Mouse (Mus musculus): ENCODE measurements at regions not wholly inside any gene's neighbourhood (a gene's known extent, or its start where the extent isn't known, plus 50 kb on each side); places are given as distances from the start of the nearest gene placed in this dataset.
A peak's percentile ranks its signal among the peaks of the same experiment; 100 is the strongest.
"Not testable (repeated sequence)": the region's sequence is repeated elsewhere in the genome, so short reads cannot be mapped to it uniquely, and the experiment has no call there.

DNA sequence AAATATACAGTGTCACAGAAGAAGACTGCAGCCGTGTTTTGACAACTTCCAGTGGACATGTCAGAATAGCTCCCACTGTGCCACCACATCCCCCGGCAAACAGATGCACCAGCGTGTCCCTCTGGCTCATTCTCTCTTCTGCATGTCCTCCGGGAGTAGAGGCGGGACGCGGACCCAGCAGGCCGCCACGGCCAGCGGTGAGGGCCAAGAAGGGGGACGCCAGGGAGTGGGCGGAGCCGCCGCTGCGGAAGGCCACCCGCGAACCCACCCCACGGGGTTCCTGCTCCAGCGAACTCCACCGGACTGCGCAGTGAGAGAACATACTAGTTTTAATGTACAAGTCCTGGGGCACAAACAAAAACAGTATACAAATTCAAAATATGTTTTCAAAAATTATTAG, 838.7 kb upstream of the 4930412O13Rik start:
- H3K27ac ChIP-seq (ENCODE audit: low read depth, low read length); H3K9ac ChIP-seq (ENCODE audit: low read length); H3K4me3 ChIP-seq (ENCODE audit: low read depth, low read length); H3K4me2 ChIP-seq (ENCODE audit: low read depth); DNase-seq (ENCODE audit: low spot score); H3K9me3 ChIP-seq (ENCODE audit: control insufficient read depth, low read length); H3K27me3 ChIP-seq (ENCODE audit: control insufficient read depth, insufficient read depth, low read length); H3K4me1 ChIP-seq (ENCODE audit: control insufficient read depth, insufficient read depth, low read length); H3K36me3 ChIP-seq (ENCODE audit: control insufficient read depth, insufficient read depth, low read length): not testable (repeated sequence)
- 0 out of 2 replicates have a peak, but pooled peaks have one; percentile 27 for ATAC-seq (ENCODE audit: insufficient read depth, low FRiP score, low TSS enrichment)
- 52% methylated on average over 21 of the region's 21 CpGs for WGBS

DNA sequence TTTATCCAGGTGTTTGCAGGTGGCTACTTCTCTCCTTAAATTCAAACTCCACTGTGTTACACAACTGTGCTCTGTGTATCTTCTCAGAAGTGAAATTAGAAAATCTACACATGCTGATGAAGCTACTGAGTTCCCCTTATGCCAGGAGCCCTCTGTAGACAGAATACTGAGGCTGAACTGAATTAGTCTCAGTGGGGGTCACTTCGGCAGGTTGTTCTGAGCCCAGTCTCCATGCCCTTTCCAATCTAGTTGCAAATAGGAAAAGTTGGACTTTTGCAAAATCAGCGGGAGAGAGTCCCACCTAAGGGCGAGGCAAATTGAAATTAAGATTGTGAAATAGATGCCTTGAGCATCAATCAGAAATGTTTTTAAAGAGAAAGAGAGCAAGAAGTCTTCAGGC, 833.1 kb upstream of the 4930412O13Rik start:
- Histone ChIP-seq H3K9ac (ENCODE audit: low read length) (no peak overlapping the region), H3K4me1 (ENCODE audit: control insufficient read depth, insufficient read depth, low read length) (no peaks in the 10 kb centered on the region), H3K9me3 (ENCODE audit: control insufficient read depth, low read length) (no peaks in the 10 kb centered on the region), H3K27ac (ENCODE audit: low read depth, low read length) (no peak overlapping the region), H3K36me3 (ENCODE audit: control insufficient read depth, insufficient read depth, low read length) (no peaks in the 10 kb centered on the region), H3K27me3 (ENCODE audit: control insufficient read depth, insufficient read depth, low read length) (no peaks in the 10 kb centered on the region), H3K4me2 (ENCODE audit: low read depth) (no peak overlapping the region), H3K4me3 (ENCODE audit: low read depth, low read length) (no peak overlapping the region)
- 90% methylated on average over 3 of the region's 3 CpGs for WGBS
- DNase-seq (ENCODE audit: low spot score): no peak
- ATAC-seq (ENCODE audit: insufficient read depth, low FRiP score, low TSS enrichment): no peak

DNA sequence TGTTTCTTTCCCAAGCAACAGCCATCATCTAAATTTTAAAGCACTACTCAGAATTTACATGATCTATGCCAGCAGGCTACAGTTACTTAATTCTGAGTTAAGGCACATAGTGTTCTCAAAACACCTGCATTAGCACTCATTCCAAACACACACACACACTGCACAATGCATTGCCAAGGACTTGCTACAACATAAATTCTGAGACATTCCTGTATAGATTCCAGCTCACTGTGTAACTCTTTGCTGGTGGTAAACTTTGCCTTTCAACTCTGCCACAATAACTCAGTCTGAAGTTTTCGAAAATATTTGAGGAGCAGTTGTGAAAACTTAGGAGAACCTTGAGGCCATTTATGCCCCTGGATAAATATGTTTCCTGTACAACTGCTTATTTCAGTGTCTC, 807.2 kb upstream of the 4930412O13Rik start:
- Histone ChIP-seq H3K4me3 (ENCODE audit: low read depth, low read length) (no peak overlapping the region), H3K4me1 (ENCODE audit: control insufficient read depth, insufficient read depth, low read length) (no peaks in the 10 kb centered on the region), H3K36me3 (ENCODE audit: control insufficient read depth, insufficient read depth, low read length) (no peaks in the 10 kb centered on the region), H3K27ac (ENCODE audit: low read depth, low read length) (no peak overlapping the region), H3K9ac (ENCODE audit: low read length) (no peak overlapping the region), H3K9me3 (ENCODE audit: control insufficient read depth, low read length) (no peaks in the 10 kb centered on the region), H3K4me2 (ENCODE audit: low read depth) (no peak overlapping the region), H3K27me3 (ENCODE audit: control insufficient read depth, insufficient read depth, low read length) (no peaks in the 10 kb centered on the region)
- no peak for ATAC-seq (ENCODE audit: insufficient read depth, low FRiP score, low TSS enrichment)
- DNase-seq (ENCODE audit: low spot score): no peak
- WGBS: 95% methylated on average over 1 of the region's 1 CpGs

DNA sequence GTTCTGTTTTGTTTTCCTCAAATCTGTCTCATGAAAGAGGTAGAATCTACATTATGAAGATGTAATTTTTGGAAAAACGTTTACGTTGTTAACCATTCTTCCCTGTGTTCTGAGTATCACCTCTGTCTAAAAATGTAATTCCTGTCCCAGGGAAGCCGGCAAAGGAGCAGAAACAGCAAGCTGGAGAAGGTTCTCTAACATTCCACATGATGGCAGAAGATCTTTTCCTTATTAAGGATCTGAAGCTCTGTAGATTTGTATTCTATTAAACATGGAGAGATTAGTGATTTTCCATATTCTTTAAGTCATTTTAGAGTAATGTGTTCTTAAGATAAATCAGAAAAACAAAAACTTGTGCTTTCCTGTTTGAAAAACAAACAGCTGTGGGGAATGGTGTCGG, 802.9 kb upstream of the 4930412O13Rik start:
- DNase-seq (ENCODE audit: low spot score): no peak
- WGBS: 82% methylated on average over 4 of the region's 4 CpGs
- no peaks in the 10 kb centered on the region for H3K27me3 ChIP-seq (ENCODE audit: control insufficient read depth, insufficient read depth, low read length)
- H3K9ac ChIP-seq (ENCODE audit: low read length): no peak overlapping the region
- no peaks in the 10 kb centered on the region for H3K9me3 ChIP-seq (ENCODE audit: control insufficient read depth, low read length)
- no peaks in the 10 kb centered on the region for H3K4me1 ChIP-seq (ENCODE audit: control insufficient read depth, insufficient read depth, low read length)
- no peaks in the 10 kb centered on the region for H3K36me3 ChIP-seq (ENCODE audit: control insufficient read depth, insufficient read depth, low read length)
- H3K4me3 ChIP-seq (ENCODE audit: low read depth, low read length): no peak overlapping the region
- no peak for ATAC-seq (ENCODE audit: insufficient read depth, low FRiP score, low TSS enrichment)
- H3K4me2 ChIP-seq (ENCODE audit: low read depth): no peak overlapping the region
- H3K27ac ChIP-seq (ENCODE audit: low read depth, low read length): no peak overlapping the region

DNA sequence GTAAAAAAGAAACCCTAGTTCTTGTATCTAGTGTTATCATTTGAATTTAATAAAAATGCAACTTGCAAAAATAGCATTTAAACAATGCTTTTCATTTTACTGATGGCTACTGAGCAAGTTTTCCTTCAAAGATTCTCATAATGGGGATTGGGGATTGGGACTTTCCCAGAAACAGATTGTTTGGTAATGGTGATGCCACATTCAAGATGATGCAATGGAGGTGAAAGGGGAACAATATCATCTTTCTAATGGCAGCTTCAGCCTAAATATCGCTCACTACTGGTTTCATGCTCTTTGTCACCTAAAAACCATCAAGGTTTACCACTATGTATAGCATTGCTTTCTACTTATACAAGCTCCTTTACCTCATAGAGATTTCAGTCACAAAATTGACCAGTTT, 799.3 kb upstream of the 4930412O13Rik start:
- Histone ChIP-seq H3K4me3 (ENCODE audit: low read depth, low read length) (no peak overlapping the region), H3K4me2 (ENCODE audit: low read depth) (no peak overlapping the region), H3K27me3 (ENCODE audit: control insufficient read depth, insufficient read depth, low read length) (no peaks in the 10 kb centered on the region), H3K9me3 (ENCODE audit: control insufficient read depth, low read length) (no peaks in the 10 kb centered on the region), H3K36me3 (ENCODE audit: control insufficient read depth, insufficient read depth, low read length) (no peaks in the 10 kb centered on the region), H3K4me1 (ENCODE audit: control insufficient read depth, insufficient read depth, low read length) (no peaks in the 10 kb centered on the region), H3K9ac (ENCODE audit: low read length) (no peak overlapping the region), H3K27ac (ENCODE audit: low read depth, low read length) (no peak overlapping the region)
- DNase-seq (ENCODE audit: low spot score) (no peak), ATAC-seq (ENCODE audit: insufficient read depth, low FRiP score, low TSS enrichment) (no peak)
- WGBS: 97% methylated on average over 1 of the region's 1 CpGs

DNA sequence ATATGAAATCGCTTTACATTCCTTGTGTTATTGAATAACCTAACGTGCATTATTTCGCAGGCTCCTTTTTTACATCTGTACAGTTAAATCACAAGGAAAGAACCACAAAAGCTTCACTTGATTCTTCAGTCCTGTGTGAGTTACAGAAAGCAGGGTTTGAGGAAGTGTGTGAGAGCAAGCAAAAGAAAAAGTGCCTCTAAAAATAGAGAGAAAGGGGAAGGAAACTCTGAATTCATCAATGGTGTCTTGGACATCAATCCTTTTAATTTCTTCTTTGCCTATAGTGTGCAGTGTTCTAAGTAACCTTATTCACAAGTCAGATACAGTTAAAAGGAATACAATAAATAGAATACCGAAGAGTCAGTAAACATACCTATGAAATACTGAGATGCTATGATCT, 785.7 kb upstream of the 4930412O13Rik start:
- no peak overlapping the region for H3K4me2 ChIP-seq (ENCODE audit: low read depth)
- H3K4me3 ChIP-seq (ENCODE audit: low read depth, low read length): no peak overlapping the region
- no peaks in the 10 kb centered on the region for H3K36me3 ChIP-seq (ENCODE audit: control insufficient read depth, insufficient read depth, low read length)
- no peaks in the 10 kb centered on the region for H3K4me1 ChIP-seq (ENCODE audit: control insufficient read depth, insufficient read depth, low read length)
- no peaks in the 10 kb centered on the region for H3K27me3 ChIP-seq (ENCODE audit: control insufficient read depth, insufficient read depth, low read length)
- H3K9me3 ChIP-seq (ENCODE audit: control insufficient read depth, low read length): no peaks in the 10 kb centered on the region
- H3K9ac ChIP-seq (ENCODE audit: low read length): no peak overlapping the region
- no peak for ATAC-seq (ENCODE audit: insufficient read depth, low FRiP score, low TSS enrichment)
- no peak overlapping the region for H3K27ac ChIP-seq (ENCODE audit: low read depth, low read length)
- no peak for DNase-seq (ENCODE audit: low spot score)
- 90% methylated on average over 4 of the region's 4 CpGs for WGBS

DNA sequence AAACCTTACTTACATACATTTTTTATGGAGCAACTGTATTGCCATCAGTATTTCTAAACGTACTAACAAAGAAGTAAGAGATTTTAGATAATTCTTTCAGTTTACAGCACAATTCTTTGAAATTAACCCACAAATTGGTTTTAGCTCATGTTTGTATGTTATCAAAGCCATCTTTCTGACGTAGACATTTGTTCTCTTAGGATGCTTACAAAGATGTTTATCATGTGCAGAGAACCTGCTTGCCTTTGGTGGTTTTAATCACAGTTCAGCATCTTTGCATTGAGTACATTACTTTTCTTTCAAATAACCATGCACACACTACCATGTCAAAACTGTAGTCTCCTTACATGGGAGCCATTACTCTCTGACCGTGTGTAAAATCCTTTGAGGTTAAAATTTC, 764.4 kb upstream of the 4930412O13Rik start:
- ATAC-seq (ENCODE audit: insufficient read depth, low FRiP score, low TSS enrichment) (no peak), DNase-seq (ENCODE audit: low spot score) (no peak)
- H3K27me3 ChIP-seq (ENCODE audit: control insufficient read depth, insufficient read depth, low read length): no peaks in the 10 kb centered on the region
- no peak overlapping the region for H3K4me3 ChIP-seq (ENCODE audit: low read depth, low read length)
- WGBS: 84% methylated on average over 3 of the region's 3 CpGs
- no peaks in the 10 kb centered on the region for H3K4me1 ChIP-seq (ENCODE audit: control insufficient read depth, insufficient read depth, low read length)
- no peak overlapping the region for H3K4me2 ChIP-seq (ENCODE audit: low read depth)
- H3K9me3 ChIP-seq (ENCODE audit: control insufficient read depth, low read length): no peaks in the 10 kb centered on the region
- H3K9ac ChIP-seq (ENCODE audit: low read length): no peak overlapping the region
- H3K27ac ChIP-seq (ENCODE audit: low read depth, low read length): no peak overlapping the region
- H3K36me3 ChIP-seq (ENCODE audit: control insufficient read depth, insufficient read depth, low read length): no peaks in the 10 kb centered on the region

DNA sequence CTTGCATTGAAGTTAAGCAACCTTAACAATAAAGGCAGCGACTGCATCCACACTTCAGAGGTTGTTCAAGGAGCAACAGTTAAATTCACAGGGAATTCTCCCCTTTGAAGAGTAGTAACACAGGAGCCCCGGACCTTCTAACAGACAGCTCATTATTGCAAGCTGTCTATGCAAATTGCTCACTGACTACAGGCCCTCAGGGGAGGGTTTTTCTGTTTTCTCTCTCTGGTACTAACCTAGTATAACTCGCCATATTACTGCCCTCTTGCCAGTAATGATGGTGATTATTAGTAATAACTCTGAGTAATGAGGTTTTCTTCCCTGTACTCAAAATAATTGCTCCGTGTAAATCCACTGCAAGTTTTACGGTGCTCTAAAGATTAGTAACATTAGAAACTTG, 763.5 kb upstream of the 4930412O13Rik start:
- Histone ChIP-seq H3K4me2 (ENCODE audit: low read depth) (no peak overlapping the region), H3K27me3 (ENCODE audit: control insufficient read depth, insufficient read depth, low read length) (no peaks in the 10 kb centered on the region), H3K36me3 (ENCODE audit: control insufficient read depth, insufficient read depth, low read length) (no peaks in the 10 kb centered on the region), H3K9ac (ENCODE audit: low read length) (no peak overlapping the region), H3K4me1 (ENCODE audit: control insufficient read depth, insufficient read depth, low read length) (no peaks in the 10 kb centered on the region), H3K9me3 (ENCODE audit: control insufficient read depth, low read length) (no peaks in the 10 kb centered on the region), H3K27ac (ENCODE audit: low read depth, low read length) (no peak overlapping the region), H3K4me3 (ENCODE audit: low read depth, low read length) (no peak overlapping the region)
- 67% methylated on average over 5 of the region's 5 CpGs for WGBS
- ATAC-seq (ENCODE audit: insufficient read depth, low FRiP score, low TSS enrichment) (no peak), DNase-seq (ENCODE audit: low spot score) (no peak)

DNA sequence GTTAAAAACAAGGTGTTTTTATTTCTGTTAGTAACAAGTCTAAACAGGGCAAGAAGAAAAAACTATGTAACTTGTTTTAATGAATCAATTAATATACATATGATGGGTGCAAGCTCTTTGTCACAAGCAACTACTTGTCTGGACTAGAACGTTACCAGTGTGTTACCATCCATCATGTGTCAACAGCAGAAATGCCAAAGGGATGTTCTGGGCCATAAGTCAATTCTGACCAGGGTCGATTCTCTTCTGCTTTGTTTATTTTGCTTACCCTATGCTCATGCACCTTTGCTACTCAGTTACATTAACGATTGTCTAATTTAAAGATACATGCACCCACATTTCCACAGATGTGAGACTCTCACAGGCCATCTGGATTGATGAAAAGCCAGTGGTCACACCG, 744.1 kb upstream of the 4930412O13Rik start:
- no peak for ATAC-seq (ENCODE audit: insufficient read depth, low FRiP score, low TSS enrichment)
- no peaks in the 10 kb centered on the region for H3K36me3 ChIP-seq (ENCODE audit: control insufficient read depth, insufficient read depth, low read length)
- no peak overlapping the region for H3K9ac ChIP-seq (ENCODE audit: low read length)
- no peak overlapping the region for H3K4me2 ChIP-seq (ENCODE audit: low read depth)
- DNase-seq (ENCODE audit: low spot score): no peak
- H3K4me3 ChIP-seq (ENCODE audit: low read depth, low read length): no peak overlapping the region
- H3K27me3 ChIP-seq (ENCODE audit: control insufficient read depth, insufficient read depth, low read length): no peaks in the 10 kb centered on the region
- 47% methylated on average over 4 of the region's 4 CpGs for WGBS
- H3K4me1 ChIP-seq (ENCODE audit: control insufficient read depth, insufficient read depth, low read length): no peaks in the 10 kb centered on the region
- H3K27ac ChIP-seq (ENCODE audit: low read depth, low read length): no peak overlapping the region
- H3K9me3 ChIP-seq (ENCODE audit: control insufficient read depth, low read length): no peaks in the 10 kb centered on the region
